In the genomic region with DNA sequence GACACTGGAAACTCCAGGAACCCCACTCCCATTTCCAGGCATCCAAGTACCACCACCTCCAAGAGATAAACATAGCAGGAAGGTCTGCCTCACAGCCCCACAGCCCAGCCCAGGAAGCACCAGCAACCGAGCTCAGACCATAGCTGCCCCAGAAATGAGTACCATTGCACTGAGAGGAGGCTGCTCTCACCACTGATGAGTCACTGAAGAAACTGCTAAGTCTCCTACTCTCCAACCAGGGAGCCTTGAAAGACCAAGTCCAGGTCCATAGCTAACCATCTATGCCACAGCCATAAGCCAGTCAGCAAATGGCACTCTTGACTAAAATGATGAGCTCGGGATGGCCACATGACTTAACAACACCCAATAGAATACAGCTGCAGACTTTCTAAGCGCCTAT, we compare ENCODE assay signal across 17 mouse cellular contexts.
"Had no signal": no experiment of that assay in that cellular context is flagged by ENCODE, and none has a peak within 500 bp of the region (broad histone marks: within the 10 kb centered on the region; RNA-seq: fewer than 3 reads in every experiment).

No protein-coding gene starts in this region.

- DNase-seq: left cerebral cortex, postnatal 4 days; liver; liver, embryonic 13.5 days; liver, postnatal 0 days; lung, adult 18-20 months; lung, adult 2 months; lung, embryonic 14.5 days; lung, postnatal 10 days; lung, postnatal 14 days; lung, postnatal 36 days; lung, postnatal 4 days; midbrain, embryonic 14.5 days had no signal

- ATAC-seq: liver, embryonic 12.5 days; liver, postnatal 0 days; lung, postnatal 0 days; midbrain, embryonic 13.5 days; midbrain, embryonic 15.5 days; midbrain, embryonic 16.5 days had no signal
